10 mouse cellular contexts compared by ENCODE assay signal in the genomic region with DNA sequence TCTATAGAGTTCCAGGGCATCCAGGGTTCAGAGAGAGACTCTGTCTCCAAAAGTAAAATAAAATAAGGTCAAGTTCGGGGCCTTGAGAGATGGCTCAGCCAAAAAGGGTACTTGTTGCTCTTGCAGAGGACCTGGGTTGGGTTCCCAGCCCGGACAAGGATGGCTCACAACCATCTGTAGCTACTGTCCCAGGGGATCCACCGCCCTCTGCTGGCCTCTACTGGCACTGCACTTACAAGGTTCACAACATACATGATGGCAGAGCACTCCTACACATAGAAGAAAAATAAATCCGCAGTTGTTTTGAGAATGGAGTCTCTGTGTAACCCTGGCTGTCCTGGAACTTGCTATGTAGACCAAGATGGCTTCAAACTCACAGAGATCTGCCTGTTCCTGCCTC. TPM values are rescaled to one million over a fixed set of nuclear protein-coding genes. Genes with fewer than 3 reads are reported as not detected.
DNase-seq lines count a peak whose midpoint lies in the region; ATAC-seq and TF ChIP-seq lines count a peak whose summit lies in the region.
"Had no signal": no experiment of that assay in that cellular context is flagged by ENCODE, and none has a peak within 500 bp of the region (broad histone marks: within the 10 kb centered on the region; RNA-seq: fewer than 3 reads in every experiment).

No protein-coding gene starts in this region.

- no peak overlapping the region for H3K9ac ChIP-seq in hindbrain, embryonic 16.5 days (ENCODE audit: low read depth, low read length)
- H3K9ac ChIP-seq: heart, embryonic 13.5 days had no signal

- 72% methylated on average over 4 of the region's 4 CpGs for WGBS in olfactory bulb, adult 2 months
- WGBS in hindbrain, embryonic 16.5 days, result 73% methylated on average over 4 of the region's 4 CpGs

- no peak overlapping the region for H3K4me2 ChIP-seq in hindbrain, embryonic 16.5 days (ENCODE audit: low read length)
- H3K4me2 ChIP-seq: heart, embryonic 13.5 days had no signal

- no peaks in the 10 kb centered on the region for H3K27me3 ChIP-seq in hindbrain, embryonic 16.5 days (replicated peaks; ENCODE audit: control insufficient read depth, insufficient read depth, low read length)
- H3K27me3 ChIP-seq: heart, embryonic 13.5 days; Patski had no signal

- ATAC-seq in hindbrain, embryonic 16.5 days, result no peak
- ATAC-seq: Patski had no signal

- no peaks in the 10 kb centered on the region for H3K9me3 ChIP-seq in hindbrain, embryonic 16.5 days (ENCODE audit: control insufficient read depth, low read length)
- H3K9me3 ChIP-seq: heart, embryonic 13.5 days had no signal

- peak; percentile 73 for TF ChIP-seq CTCF in layer of hippocampus, adult 2 months (conservative IDR thresholded peaks at IDR 0.05)
- peak; percentile 40; the same call in 1 of the 2 replicates for TF ChIP-seq CTCF in olfactory bulb, adult 2 months (IDR thresholded peaks at IDR 0.05; ENCODE audit: insufficient read depth, low read depth, low read length)

- no peak for TF ChIP-seq POLR2A in olfactory bulb, adult 2 months (IDR thresholded peaks at IDR 0.05; ENCODE audit: insufficient read depth, low read depth, low read length)

- peaks cover 15% of the 10 kb centered on the region for H3K4me1 ChIP-seq in olfactory bulb, adult 2 months (ENCODE audit: control insufficient read depth, insufficient read depth, low read length)
- H3K4me1 ChIP-seq in hindbrain, embryonic 16.5 days (ENCODE audit: control insufficient read depth, insufficient read depth, low read depth, low read length), result peaks cover 5% of the 10 kb centered on the region

- peaks cover 10% of the 10 kb centered on the region for H3K36me3 ChIP-seq in hindbrain, embryonic 16.5 days (ENCODE audit: control insufficient read depth, insufficient read depth, low read length)

- no peak overlapping the region for H3K4me3 ChIP-seq in layer of hippocampus, adult 2 months
- no peak overlapping the region for H3K4me3 ChIP-seq in olfactory bulb, adult 2 months (ENCODE audit: insufficient read depth, low read depth, low read length)
- H3K4me3 ChIP-seq in hindbrain, embryonic 16.5 days (ENCODE audit: low read length), result no peak overlapping the region
- H3K4me3 ChIP-seq: heart, embryonic 13.5 days had no signal

- DNase-seq in adrenal gland, postnatal 25 days, result peak; percentile 27
- DNase-seq in adrenal gland, adult 2 months, result no peak
- DNase-seq in layer of hippocampus, adult 2 months (ENCODE audit: low spot score in 2 of 2), result no peak
- no peak for DNase-seq in layer of hippocampus, adult 9-10 months (ENCODE audit: low spot score)
- peak; percentile 53 for DNase-seq in embryo, embryonic 10.5 days (ENCODE audit: low spot score)
- DNase-seq in left cerebral cortex, adult 18-20 months (ENCODE audit: low spot score in 2 of 2), result no peak

- no peak overlapping the region for H3K27ac ChIP-seq in layer of hippocampus, adult 2 months
- H3K27ac ChIP-seq in olfactory bulb, adult 2 months (ENCODE audit: insufficient read depth, low read depth, low read length), result no peak overlapping the region
- H3K27ac ChIP-seq in hindbrain, embryonic 16.5 days (ENCODE audit: low read depth, low read length), result no peak overlapping the region
- H3K27ac ChIP-seq: heart, embryonic 13.5 days had no signal

RNA-seq across cellular contexts. Expression of a gene that starts 2.9 kb away (rescaled TPM):
- 15.0 and 24.5 TPM in 2 replicates for total RNA-seq in adrenal gland, postnatal 25 days (2021)
- total RNA-seq in adrenal gland, adult 2 months (2021), result 10 to 100 TPM; 14.0 to 26.9 TPM
- polyA plus RNA-seq in adrenal gland, adult 2 months (2012; rRNA removed), result 6.9 and 13.2 TPM in 2 replicates
- 10 to 100 TPM; 39.5 to 45.4 TPM for total RNA-seq in layer of hippocampus, adult 2 months (2021)
- not detected in 2 replicates for polyA plus RNA-seq in olfactory bulb, adult 2 months (2012; ENCODE audit: insufficient read depth, insufficient read length, low replicate concordance, missing spikeins)
- total RNA-seq in left cerebral cortex, adult 18-20 months (2021), result 10 to 100 TPM; 42.4 to 47.0 TPM
- polyA plus RNA-seq in hindbrain, embryonic 16.5 days (2015; fragmentation: Nextera tagmentation; extraction: Ambion mirVana), result 93.8 and 101 TPM in 2 replicates

RNA-seq across cellular contexts. Expression of a gene that starts 3.1 kb away (rescaled TPM):
- total RNA-seq in adrenal gland, postnatal 25 days (2021), result 2.9 and 4.1 TPM in 2 replicates
- 1 to 10 TPM; 1.3 to 1.6 TPM for total RNA-seq in adrenal gland, adult 2 months (2021)
- 0.43 and 0.61 TPM in 2 replicates for polyA plus RNA-seq in adrenal gland, adult 2 months (2012; rRNA removed)
- total RNA-seq in layer of hippocampus, adult 2 months (2021), result 10 to 100 TPM; 12.3 to 13.1 TPM
- polyA plus RNA-seq in olfactory bulb, adult 2 months (2012; ENCODE audit: insufficient read depth, insufficient read length, low replicate concordance, missing spikeins), result not detected in 2 replicates
- total RNA-seq in left cerebral cortex, adult 18-20 months (2021), result 10 to 100 TPM in 1 of 2 experiments, 1 to 10 TPM in 1; 9.3 to 10.0 TPM
- 3.0 and 3.5 TPM in 2 replicates for polyA plus RNA-seq in hindbrain, embryonic 16.5 days (2015; fragmentation: Nextera tagmentation; extraction: Ambion mirVana)

RNA-seq across cellular contexts. Expression of a gene that starts 8.8 kb away (rescaled TPM):
- 82.7 and 113 TPM in 2 replicates for total RNA-seq in adrenal gland, postnatal 25 days (2021)
- total RNA-seq in adrenal gland, adult 2 months (2021), result 100 to 1,000 TPM in 1 of 2 experiments, 10 to 100 TPM in 1; 93.3 to 114 TPM
- 11.0 and 13.7 TPM in 2 replicates for polyA plus RNA-seq in adrenal gland, adult 2 months (2012; rRNA removed)
- 100 to 1,000 TPM in 1 of 2 experiments, 10 to 100 TPM in 1; 99.9 to 105 TPM for total RNA-seq in layer of hippocampus, adult 2 months (2021)
- not detected in 2 replicates for polyA plus RNA-seq in olfactory bulb, adult 2 months (2012; ENCODE audit: insufficient read depth, insufficient read length, low replicate concordance, missing spikeins)
- 100 to 1,000 TPM; 102 to 108 TPM for total RNA-seq in left cerebral cortex, adult 18-20 months (2021)
- 220 and 251 TPM in 2 replicates for polyA plus RNA-seq in hindbrain, embryonic 16.5 days (2015; fragmentation: Nextera tagmentation; extraction: Ambion mirVana)

RNA-seq across cellular contexts. Expression of a gene that starts 25.9 kb away (rescaled TPM):
- total RNA-seq in adrenal gland, postnatal 25 days (2021), result 26.8 and 27.9 TPM in 2 replicates
- 10 to 100 TPM; 29.1 to 30.1 TPM for total RNA-seq in adrenal gland, adult 2 months (2021)
- 33.8 and 38.2 TPM in 2 replicates for polyA plus RNA-seq in adrenal gland, adult 2 months (2012; rRNA removed)
- total RNA-seq in layer of hippocampus, adult 2 months (2021), result 10 to 100 TPM; 46.0 to 47.0 TPM
- polyA plus RNA-seq in olfactory bulb, adult 2 months (2012; ENCODE audit: insufficient read depth, insufficient read length, low replicate concordance, missing spikeins), result not detected in 2 replicates
- 10 to 100 TPM; 65.8 to 71.5 TPM for total RNA-seq in left cerebral cortex, adult 18-20 months (2021)
- polyA plus RNA-seq in hindbrain, embryonic 16.5 days (2015; fragmentation: Nextera tagmentation; extraction: Ambion mirVana), result 19.1 and 21.5 TPM in 2 replicates

RNA-seq across cellular contexts. Expression of a gene that starts 28.8 kb away (rescaled TPM):
- total RNA-seq in adrenal gland, postnatal 25 days (2021), result 30.1 and 34.7 TPM in 2 replicates
- 10 to 100 TPM; 29.2 to 32.5 TPM for total RNA-seq in adrenal gland, adult 2 months (2021)
- 26.4 and 29.8 TPM in 2 replicates for polyA plus RNA-seq in adrenal gland, adult 2 months (2012; rRNA removed)
- 10 to 100 TPM; 52.4 to 59.1 TPM for total RNA-seq in layer of hippocampus, adult 2 months (2021)
- not detected in 2 replicates for polyA plus RNA-seq in olfactory bulb, adult 2 months (2012; ENCODE audit: insufficient read depth, insufficient read length, low replicate concordance, missing spikeins)
- 10 to 100 TPM; 52.7 to 53.4 TPM for total RNA-seq in left cerebral cortex, adult 18-20 months (2021)
- polyA plus RNA-seq in hindbrain, embryonic 16.5 days (2015; fragmentation: Nextera tagmentation; extraction: Ambion mirVana), result 46.0 and 51.5 TPM in 2 replicates

Comparison
In these comparisons a context has a peak if more than half of its experiments do, and no peak if none do; other contexts are left out.
1. DNase-seq: peak in adrenal gland, postnatal 25 days (single experiment) and embryo, embryonic 10.5 days (single experiment); none in adrenal gland, adult 2 months (single experiment), layer of hippocampus, adult 2 months (0 of 2), layer of hippocampus, adult 9-10 months (single experiment) and left cerebral cortex, adult 18-20 months (0 of 2).